Mouse (Mus musculus): ENCODE results near the gene Vasp.

DNA sequence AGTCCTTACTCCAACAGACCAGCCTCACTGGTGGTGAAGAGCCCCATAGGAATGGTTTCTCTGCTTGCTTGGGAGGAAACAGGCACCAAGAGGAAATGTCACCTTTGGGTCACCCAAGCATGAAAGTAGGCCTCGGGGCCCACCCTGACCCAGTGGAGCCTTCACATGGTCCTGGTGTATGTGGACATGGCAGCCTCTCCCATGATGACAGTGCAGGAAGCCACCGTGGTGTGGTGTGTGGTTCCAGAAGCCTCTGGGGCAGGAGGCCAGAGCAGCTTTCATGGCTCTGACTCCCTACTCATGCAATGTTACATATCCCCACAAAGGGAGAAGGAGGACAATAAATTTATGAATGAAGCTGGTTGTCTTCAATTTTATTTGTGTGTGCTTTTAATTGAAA lies 24.1 kb downstream of the Vasp start:
- TF ChIP-seq POLR2A (IDR thresholded peaks at IDR 0.05; ENCODE audit: low read depth, low read length), result no peak
- TF ChIP-seq CTCF (IDR thresholded peaks at IDR 0.05; ENCODE audit: borderline replicate concordance, insufficient read depth, low read length), result no peak
